Mouse (Mus musculus) left cerebral cortex, adult 9 months (tissue): ENCODE data around the gene Asb16.

ENCODE experiments used
- DNase-seq, 2 experiments: peaks; one replicate each; pipeline ENCODE4 v3.0.0; 2022; ENCODE audit warnings: low spot score in 2 of 2

The Asb16 gene

DNA sequence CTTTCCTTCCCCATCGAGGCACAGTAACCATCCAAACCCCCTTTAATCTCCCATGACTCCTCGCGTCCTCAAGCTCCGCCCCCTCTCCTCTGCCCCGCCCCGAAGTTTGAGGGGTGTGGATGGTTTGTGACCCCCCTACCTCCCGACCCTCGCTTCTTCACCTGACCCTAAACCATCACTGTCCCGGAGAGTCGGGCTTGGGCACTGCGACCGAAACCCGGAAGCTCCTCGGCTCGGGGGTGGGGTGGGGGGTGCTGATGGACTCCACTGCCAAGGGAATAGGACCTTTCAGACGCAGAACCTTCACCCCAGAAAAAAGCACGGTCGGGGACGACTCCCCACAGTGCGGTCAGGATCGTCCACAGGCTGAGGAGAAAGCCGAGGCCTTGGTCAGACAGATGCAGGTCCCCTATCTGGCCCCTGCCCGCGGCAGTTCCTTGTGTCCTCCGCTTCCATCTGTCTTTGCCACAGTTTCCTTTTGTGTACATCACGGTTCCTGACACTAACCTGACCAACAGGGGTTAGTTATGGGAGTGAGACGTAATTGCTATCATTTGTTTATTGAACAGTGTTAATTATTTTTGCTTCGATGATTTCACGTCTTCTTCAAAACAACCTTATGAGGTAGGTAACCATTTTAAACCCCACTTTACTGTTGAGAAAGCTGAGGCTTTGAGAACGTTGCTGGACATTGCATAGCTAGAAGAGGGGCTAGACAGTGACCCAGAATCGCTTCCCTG is 16.7 kb downstream of the Asb16 start:
- no peak for DNase-seq

DNA sequence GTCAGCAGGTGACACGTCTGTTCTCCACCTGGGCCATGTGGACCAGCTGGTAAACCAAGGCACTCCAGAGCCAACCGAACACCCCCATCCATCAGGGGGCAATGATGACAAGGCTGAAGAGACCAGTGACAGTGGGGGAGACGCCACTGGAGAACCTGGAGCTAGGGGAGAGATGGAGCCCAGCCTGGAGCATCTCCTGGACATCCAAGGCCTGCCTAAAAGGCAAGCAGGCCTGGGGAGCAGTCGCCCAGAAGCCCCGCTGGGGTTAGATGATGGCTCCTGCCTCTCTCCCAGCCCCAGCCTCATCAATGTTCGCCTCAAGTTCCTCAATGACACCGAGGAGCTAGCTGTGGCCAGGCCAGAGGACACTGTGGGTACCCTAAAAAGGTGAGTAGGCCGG is 18.9 kb downstream of the Asb16 start:
- no peak for DNase-seq

DNA sequence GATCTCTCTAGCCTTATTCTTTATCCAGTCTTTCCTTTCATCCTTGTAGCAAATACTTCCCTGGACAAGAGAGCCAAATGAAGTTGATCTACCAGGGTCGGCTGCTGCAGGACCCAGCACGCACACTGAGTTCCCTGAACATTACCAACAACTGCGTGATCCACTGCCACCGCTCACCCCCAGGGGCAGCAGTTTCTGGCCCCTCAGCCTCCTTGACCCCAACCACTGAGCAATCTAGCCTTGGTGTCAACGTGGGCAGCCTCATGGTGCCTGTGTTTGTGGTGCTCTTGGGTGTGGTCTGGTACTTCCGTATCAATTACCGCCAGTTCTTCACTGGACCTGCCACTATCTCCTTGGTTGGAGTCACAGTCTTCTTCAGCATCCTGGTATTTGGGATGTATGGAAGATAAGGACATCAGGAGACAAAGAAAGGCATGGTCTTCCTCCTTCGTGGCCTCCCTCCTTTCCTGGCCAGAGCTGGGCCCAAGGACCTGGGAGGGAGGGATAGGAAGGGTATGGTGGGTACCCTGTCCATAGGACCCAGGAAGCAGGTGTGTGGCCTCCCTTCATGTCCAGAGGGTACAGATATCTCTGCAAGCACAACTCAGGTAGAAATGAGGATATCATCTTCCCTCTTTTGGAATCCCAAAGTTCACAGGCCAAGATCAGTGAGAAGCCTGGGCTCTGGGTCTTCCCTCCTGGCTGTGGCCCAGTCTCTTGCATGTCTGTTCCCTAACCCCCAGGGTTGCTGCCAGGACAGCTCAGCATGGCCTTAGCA is 19.7 kb downstream of the Asb16 start:
- DNase-seq: no peak

DNA sequence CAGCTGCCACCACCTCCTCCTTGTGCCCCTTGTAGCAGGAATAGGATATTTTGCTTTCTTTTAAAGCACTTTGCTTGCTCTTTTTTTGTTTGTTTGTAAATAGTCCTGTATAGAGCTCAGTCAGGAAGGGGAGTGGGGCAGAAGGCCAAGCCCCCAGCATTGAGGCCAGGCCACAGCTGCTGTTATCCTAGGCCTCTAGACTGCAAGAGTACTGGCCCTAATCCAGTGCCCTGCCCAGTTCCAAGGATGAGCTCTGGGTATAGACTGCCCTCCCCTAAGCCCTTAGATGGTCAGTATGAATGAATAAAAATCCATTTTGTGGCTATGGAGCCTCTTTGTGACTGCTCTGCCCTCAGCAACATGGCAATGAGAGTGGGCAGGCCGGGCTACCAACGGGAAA is 20.4 kb downstream of the Asb16 start:
- DNase-seq: no peak

DNA sequence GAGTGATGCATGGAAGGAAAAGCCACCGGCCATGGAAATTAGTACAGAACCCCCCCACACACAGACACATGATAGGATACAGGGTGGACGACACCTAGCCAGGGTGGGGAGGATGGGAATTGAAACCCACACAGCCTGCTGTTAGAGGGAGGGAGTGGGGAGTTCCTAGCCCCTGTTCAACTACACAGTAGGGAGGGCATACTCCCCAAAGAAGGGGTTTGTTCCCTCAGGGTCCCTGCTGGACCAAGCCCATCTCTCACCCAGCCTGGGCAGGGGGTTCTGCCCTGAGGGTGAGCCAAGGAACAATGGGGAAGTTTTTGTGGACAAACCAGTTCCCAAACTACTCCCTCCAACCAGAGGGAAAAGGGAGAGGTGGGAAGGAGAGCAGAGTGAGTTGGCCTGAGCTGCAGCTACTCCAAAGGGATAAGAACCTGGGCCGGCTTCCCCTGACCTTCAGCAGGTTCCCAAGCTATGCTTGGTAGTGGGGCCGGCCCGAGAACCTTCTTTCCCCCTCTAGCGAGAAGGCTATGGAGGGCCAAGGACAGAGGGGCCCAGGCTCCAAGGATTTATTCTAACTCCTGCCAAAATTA is 21.1 kb downstream of the Asb16 start:
- DNase-seq: no peak

DNA sequence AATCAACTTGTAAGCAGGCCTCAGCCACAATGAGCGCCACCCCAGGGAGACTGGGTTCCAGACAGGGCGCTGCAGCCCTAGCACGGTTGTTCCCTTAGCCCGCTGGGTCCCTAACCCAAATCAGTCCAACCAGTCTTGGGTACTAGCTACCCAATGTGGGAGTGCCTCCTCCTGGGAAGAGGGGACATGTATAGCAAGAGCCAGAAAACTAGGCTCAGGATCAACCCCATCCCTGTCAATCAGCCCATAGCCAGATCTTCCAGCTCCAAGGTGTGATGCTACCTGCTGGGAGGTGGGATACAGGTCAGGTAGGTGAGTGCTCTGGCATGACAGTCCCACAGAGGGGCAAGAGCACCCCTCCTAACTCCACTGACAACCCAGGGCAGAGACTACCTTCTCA is 21.6 kb downstream of the Asb16 start:
- DNase-seq: no peak

DNA sequence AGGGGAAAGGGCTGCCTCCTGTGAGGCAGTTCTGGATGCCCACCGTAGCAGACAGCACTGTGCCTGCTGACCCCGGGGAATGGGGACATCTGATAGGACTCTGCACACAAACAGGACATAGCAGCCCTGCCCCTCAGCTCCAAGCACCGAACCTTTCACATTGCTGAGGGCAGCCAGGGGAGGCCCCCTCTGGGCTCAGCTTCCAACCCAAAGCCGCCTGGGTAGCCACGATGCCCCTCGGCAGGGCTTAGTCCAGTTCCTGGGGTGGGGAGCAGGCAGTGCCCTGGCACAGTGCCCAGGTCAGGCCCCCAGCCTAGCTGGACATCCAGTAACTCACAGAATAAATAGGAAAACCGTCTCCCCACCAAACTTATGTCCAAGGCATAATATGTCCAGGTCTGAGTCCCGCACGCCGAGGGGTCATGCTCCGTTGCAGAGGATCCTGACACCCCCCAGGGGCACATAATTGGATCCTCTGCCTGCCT is 22.6 kb downstream of the Asb16 start:
- DNase-seq: no peak

DNA sequence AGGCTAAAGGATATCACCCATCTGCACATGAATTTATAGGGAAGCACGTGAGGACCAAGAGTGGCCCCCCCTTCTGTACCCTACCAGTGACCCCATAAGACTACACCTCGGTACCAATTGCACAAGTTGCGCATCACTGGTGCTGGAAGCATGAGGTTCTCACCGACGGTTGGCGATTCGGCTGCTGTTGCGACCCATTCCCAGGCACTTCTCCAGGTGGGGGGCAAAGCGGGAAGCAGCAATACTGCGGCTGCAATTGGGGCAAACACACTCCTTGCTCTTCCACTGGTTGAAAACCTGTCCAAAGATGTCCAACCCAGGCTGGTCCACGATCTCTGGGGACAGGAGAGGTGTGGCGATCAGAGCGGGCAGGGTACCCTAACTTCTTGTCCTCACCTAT is 25.4 kb downstream of the Asb16 start:
- no peak for DNase-seq

DNA sequence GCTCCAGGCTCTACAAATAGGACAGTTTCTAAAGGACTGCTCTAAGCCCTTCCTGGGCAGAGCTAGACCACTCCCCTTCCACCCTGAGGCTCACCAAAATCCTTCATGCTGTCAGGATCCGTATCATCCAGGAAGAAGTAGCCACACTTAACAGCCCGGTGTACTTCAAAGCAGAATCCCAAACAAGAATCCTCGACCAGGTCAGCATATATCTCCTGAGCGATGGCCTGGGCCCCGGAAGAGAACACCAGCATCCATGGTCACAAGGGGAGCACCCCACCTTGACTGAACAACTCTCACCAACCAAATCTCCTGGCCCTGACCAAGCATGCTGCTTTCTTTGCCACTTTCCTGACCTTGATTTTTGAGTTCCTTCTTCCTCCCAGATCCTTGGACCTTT is 25.9 kb downstream of the Asb16 start:
- no peak for DNase-seq

DNA sequence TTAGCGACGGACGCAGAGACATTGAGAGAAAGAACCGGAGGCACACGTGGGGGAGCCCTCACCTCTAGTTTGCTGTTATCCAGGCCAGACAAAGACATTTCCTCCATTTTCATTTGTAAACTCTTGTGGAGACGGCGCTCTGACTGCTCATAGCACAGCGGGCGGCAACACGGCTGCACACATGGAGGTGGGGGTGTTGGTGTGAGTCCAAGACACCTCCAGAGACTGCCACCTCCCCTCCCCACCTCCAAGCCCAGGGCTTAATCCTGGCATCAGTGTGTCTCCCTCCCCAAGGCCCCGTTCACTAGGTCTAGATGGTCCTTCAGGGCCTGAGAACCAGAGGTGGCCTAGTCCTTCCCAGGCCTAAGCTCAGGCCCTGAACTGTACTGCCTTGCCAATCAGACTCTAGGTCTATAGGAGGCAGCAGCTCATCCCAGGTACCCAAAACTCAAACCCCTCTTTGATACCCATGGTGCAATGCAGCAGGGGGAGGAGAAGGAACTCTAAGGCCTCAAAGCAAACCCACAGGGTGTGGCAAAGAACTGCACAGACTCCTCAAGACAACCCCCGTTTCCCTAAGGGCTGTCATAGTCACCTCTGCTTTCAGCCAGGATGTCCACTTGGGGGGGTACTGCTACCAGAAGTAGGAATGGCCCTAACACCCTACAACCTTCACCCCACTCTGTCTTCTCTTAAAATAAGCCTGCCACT is 26.5 kb downstream of the Asb16 start:
- peak in 1 of 2 experiments; percentile 56 for DNase-seq

DNA sequence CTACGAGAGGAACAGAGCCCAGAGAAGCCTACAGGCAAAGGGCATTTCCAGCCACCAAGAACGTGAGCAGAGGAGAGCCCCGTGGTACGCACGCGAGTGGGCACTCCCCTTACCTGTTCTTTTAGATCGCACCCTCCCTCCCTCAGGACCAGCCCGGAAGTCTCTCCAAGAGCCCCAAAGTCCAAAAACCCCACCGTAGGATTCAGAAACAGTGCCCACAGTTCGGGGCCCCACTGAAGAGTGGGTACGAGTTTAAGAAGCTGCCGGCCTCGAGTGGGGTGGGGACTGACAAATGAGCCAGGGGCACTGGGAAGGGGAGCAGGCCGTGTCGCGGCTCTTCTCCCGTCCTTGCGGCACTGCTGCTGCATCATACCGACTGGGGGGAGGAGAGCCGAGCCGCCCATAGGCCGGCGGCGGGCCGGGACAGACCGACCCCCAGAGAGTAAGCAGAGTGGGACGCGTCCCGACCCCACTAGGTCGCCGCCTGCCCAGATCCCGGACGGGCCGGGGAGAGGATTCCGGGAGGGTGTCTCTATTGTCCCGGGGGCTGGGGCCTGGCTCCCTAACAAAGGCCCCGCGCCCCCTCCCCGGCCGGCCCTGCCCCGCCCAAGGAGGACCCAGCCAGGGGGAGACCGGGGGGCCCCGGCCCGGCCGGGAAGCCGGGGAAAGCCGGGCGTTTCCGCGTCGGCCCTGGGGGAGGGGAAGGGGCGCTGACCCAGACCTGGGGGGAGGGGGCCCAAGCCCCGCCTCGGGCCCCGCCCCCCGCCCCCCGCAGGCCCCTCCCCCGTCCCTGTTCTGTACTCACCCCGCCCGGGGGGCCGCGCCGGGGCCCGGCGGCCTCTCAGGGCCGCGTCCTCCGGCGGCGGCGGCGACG is 27.3 kb downstream of the Asb16 start:
- no peak for DNase-seq

DNA sequence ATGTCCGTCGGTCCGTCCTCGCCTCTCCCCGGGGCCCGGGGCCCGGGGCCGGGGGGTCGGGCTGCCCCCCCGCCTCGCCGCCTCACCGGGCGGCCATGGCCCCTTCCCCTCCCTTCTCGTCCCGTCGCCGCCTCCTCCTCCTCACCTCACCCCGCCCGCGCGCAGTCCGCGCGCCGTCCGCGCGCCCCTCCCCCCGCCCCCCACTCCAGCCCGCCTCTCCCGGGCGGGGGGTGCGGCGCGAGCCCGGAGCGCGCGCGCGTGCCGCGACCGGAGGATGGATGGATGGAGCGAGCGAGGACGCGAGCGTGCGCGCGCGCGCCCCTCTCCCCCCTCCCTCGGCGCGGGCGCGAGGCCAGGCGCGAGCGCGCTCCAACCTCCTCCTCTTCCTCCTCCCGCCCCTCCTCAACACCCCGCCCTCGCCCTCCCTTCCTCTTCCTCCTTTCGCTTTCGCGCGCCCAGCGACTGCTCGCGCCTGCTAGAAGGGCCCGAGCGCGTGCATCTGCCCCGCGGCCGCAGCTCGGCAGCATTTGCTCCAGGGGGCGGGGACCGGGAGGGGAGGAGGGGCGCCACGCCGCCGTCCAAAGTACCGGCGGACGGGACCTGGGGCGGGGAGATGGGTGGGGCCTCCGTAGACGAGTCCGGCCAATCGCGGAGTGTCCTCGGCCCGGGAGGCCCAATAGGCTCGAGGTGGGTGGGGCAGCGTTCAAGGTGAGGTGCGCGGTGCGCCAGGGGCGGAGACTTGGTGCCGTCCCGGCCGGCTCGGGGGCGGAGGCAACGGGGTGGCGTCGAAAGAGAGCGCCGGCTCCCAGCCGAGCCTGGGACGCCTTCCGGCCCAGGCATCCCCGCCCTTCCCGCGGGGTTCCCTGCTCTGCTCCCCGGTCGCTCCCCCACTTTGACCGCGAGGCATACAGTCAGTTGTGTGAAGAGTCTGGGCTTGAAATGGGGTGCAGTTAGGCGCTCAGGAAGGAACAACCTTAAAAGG is 28.2 kb downstream of the Asb16 start, which contains the start of gene Atxn7l3:
Gene Atxn7l3 (minus strand): TSS at position 141 of the 982 bp plus-strand sequence.
- peak; percentile 97 to 98 for DNase-seq

DNA sequence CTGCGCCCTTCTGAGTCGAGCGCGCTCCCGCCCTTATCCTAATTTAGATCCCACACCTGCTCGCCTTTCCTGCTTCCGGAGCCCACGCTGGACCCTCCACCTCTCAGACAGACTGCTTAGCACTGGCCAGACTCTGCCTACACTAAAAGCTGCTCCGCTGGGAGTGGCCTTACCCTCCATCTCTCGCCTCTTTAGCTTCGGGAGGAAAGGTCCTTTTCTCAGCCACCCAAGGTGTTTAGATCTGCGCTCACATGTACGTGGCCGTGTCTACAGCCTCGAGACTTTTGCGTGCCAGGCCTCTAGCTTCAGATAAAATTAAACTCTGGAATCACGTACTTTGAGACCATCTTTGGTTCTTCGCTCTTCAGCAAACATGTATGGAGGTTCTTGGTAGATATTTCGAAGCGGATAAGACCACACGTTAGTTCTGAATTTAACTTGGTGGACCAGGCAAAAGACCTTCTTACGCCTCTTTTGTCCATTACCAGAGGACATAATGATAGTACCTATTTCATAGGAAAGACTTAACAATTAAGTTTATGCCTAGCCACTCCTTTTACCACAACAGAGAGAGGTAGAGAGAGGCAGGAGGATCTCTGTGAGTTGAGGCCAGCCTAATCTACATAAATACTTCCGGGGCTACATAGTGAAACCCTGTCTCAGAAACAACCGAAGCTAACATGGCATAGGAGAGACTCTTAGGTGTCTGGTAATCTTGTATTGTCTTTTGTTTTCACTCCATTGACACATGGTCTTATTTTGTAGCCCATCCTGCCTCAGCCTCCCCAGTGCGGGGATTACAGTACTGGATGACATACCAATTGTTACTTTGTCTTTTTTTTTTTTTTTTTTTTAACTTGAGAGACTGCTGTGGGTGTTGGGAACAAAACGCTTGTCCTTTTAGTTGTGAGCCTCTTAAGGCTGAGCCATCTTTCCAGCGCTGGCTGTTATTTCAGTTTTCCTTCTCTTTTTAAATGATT is 29.3 kb downstream of the Asb16 start:
- no peak for DNase-seq

DNA sequence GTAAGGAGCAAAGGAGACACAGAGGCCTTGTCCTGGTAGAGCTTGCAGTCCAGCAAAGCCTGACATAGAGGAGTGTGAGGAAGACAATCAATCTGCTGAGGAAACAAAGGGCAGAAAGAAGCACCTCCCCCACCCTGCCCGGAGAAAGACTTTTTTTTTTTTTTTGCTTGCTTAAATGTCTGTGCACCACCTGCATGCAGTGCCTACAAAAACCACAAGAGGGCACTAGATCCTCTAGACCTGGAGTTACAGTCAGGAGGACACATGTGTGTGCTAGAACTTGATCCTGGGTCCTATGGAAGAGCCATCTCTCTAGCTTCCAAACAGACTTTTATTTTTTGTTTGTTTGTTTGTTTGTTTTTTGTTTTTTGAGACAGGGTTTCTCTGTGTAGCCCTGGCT is 31.3 kb downstream of the Asb16 start:
- no peak for DNase-seq

DNA sequence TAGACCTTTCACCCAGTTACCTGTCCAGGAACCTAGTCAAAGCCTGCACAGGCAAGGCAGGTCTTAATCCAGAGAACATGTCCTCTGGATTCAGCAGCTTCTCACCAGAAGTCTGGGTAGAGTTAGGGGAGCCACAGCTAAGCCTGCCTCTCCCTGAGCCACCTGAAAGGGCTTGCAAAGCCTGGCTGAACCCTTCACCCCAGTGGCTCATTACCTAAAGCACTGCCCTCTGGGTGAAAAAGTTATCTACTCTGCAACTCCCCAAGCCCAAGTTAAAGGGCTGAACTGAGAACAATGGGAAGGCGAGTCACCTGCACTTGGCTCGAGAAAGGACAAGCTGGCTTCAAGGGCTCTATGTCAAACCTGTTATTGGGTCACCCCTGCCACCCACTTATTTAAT is 35.6 kb downstream of the Asb16 start:
- no peak for DNase-seq

DNA sequence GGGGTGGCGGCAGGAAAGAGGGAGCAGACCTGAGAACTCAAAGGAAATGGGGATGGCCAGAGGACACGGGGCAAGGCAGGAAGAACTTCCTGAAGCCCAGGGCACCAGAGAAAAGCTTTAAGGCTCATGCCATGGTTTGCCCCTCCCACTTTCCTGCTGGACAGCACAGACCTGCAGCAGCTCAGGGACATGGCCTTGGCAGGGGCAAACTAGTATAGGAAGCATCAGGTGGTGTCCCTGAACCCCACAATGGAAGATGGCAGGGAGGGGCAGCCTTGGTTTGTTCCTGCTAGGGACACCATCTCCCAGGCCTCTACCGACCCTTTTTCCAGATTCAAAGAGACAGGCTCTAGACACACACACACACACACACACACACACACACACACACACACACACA is 36.8 kb downstream of the Asb16 start:
- DNase-seq: no peak

DNA sequence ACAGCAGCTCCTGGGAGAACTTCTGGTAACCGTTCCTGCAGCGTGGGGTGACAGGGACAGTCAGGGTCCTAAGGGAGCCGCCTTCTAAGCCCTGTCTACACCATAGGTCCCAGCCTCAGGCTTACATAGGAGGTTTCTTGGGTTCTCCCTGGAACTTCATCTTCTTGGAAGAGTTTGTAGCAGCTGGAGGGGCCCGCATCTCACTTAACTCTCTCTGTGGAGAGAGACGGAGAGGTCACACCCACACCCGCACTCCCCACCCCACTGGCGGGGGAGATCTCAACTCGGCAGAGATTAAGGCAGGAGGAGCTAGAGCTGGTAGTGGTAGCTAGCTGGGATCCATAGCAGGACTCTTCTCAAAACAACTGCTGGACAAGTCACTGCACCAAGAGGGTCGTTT is 39.6 kb downstream of the Asb16 start:
- DNase-seq: no peak

DNA sequence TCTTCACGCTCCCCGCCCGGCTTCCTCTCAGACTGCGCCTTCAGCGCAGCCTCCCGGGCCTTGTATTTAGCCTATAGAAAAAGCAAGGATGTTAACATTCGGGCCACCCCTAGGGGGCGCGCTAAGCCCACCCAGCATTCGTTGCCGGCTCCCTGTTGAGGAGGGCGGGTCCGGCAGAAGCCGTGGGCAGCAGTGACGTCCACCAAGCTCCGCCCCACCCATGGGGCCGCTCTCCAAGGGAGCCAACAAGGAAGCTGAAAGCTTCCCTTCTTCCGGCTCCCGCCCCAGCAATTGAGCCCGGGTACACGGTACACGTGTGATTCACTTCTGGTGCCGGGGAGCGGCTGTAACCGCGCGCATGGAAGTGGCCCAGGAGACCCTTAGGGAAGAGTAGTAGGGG is 40.4 kb downstream of the Asb16 start:
- DNase-seq: peak; percentile 90 to 97
